In the genomic region with DNA sequence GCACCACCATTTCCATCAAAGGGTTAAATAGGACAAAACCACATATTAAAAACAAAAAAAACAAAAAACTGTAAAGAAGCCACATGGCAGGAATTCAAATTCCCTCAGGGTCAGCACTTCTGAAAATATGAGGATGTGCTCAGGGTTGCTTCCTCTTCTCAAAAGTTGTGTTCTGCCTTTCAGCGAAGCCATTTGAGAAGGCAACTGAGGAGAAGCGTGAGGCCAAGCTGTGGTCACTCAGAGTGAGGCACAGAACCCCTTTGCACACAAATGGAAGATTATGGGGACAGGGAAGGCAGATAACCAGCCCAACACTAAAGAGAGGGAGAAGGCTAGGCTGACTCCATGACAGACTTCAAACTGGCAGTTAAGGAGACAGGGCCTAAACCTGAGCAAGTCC, we compare ENCODE assay signal across 23 mouse cellular contexts.
A peak's percentile ranks its signal among the peaks of the same experiment; 100 is the strongest.
DNase-seq lines count a peak whose midpoint lies in the region; ATAC-seq and TF ChIP-seq lines count a peak whose summit lies in the region.
"Had no signal": no experiment of that assay in that cellular context is flagged by ENCODE, and none has a peak within 500 bp of the region (broad histone marks: within the 10 kb centered on the region; RNA-seq: fewer than 3 reads in every experiment).

No protein-coding gene starts in this region.

- no peak overlapping the region for H3K4me2 ChIP-seq in heart, embryonic 11.5 days
- no peak overlapping the region for H3K4me2 ChIP-seq in lung, embryonic 14.5 days
- H3K4me2 ChIP-seq in midbrain, embryonic 13.5 days (replicated peaks), result no peak overlapping the region
- H3K4me2 ChIP-seq: heart, embryonic 15.5 days; liver, embryonic 12.5 days; lung, embryonic 15.5 days had no signal

- intact Hi-C loops in heart, adult 2 months (cut with DNase I), result loop anchor here (5.0 kb wide), 1 partner anchor 115 kb away; no protein-coding TSS in a partner anchor

- no peaks in the 10 kb centered on the region for H3K79me2 ChIP-seq in heart, adult 2 months (replicated peaks; ENCODE audit: control insufficient read depth, insufficient read depth, low read length)

- H3K36me3 ChIP-seq in heart, adult 2 months (ENCODE audit: control insufficient read depth, insufficient read depth, low read length), result no peaks in the 10 kb centered on the region
- H3K36me3 ChIP-seq in heart, embryonic 11.5 days (ENCODE audit: control insufficient read depth, insufficient read depth, low read length), result no peaks in the 10 kb centered on the region
- no peaks in the 10 kb centered on the region for H3K36me3 ChIP-seq in lung, embryonic 14.5 days (ENCODE audit: insufficient read depth)
- no peaks in the 10 kb centered on the region for H3K36me3 ChIP-seq in ES-Bruce4 (ENCODE audit: control insufficient read depth, insufficient read depth, low read length, poor library complexity, severe bottlenecking)
- H3K36me3 ChIP-seq in midbrain, embryonic 13.5 days, result no peaks in the 10 kb centered on the region
- H3K36me3 ChIP-seq: G1E; heart, embryonic 15.5 days; liver, embryonic 12.5 days; lung, embryonic 15.5 days had no signal

- no peaks in the 10 kb centered on the region for H3K27me3 ChIP-seq in heart, adult 2 months (ENCODE audit: control insufficient read depth, insufficient read depth, low read length)
- H3K27me3 ChIP-seq in heart, embryonic 11.5 days (ENCODE audit: control insufficient read depth, insufficient read depth, low read length), result no peaks in the 10 kb centered on the region
- H3K27me3 ChIP-seq in lung, embryonic 14.5 days (ENCODE audit: insufficient read depth, low read length), result 0 out of 2 replicates have a peak, but pooled peaks cover 3% of the 10 kb centered on the region
- H3K27me3 ChIP-seq in ES-Bruce4 (ENCODE audit: control insufficient read depth, insufficient read depth, low read length, poor library complexity, severe bottlenecking), result no peaks in the 10 kb centered on the region
- H3K27me3 ChIP-seq in midbrain, embryonic 13.5 days, result peaks cover 9% of the 10 kb centered on the region
- H3K27me3 ChIP-seq: heart, embryonic 15.5 days; lung, embryonic 15.5 days had no signal

- peaks cover 3% of the 10 kb centered on the region for H3K4me1 ChIP-seq in heart, adult 2 months (ENCODE audit: control insufficient read depth, insufficient read depth, low read length)
- H3K4me1 ChIP-seq in heart, embryonic 11.5 days (ENCODE audit: control insufficient read depth, insufficient read depth, low read length), result peaks cover 4% of the 10 kb centered on the region
- 0 out of 2 replicates have a peak, but pooled peaks cover 6% of the 10 kb centered on the region for H3K4me1 ChIP-seq in lung, embryonic 14.5 days (ENCODE audit: insufficient read depth)
- peaks cover 2% of the 10 kb centered on the region for H3K4me1 ChIP-seq in ES-Bruce4 (ENCODE audit: control insufficient read depth, insufficient read depth, low read length)
- peaks cover 12% of the 10 kb centered on the region for H3K4me1 ChIP-seq in midbrain, embryonic 13.5 days (replicated peaks)

- H3K9me3 ChIP-seq in heart, embryonic 11.5 days (replicated peaks; ENCODE audit: control insufficient read depth, low read length), result no peaks in the 10 kb centered on the region
- H3K9me3 ChIP-seq in lung, embryonic 14.5 days (ENCODE audit: low read depth, low read length), result no peaks in the 10 kb centered on the region
- no peaks in the 10 kb centered on the region for H3K9me3 ChIP-seq in ES-Bruce4 (replicated peaks; ENCODE audit: control insufficient read depth, insufficient read depth, low read length, poor library complexity, severe bottlenecking)
- no peaks in the 10 kb centered on the region for H3K9me3 ChIP-seq in midbrain, embryonic 13.5 days
- H3K9me3 ChIP-seq: G1E; heart, embryonic 15.5 days; liver, embryonic 12.5 days; lung, embryonic 15.5 days had no signal

- no peak for ATAC-seq in heart, embryonic 11.5 days (replicated peaks; ENCODE audit: insufficient number of reproducible peaks, low FRiP score, low TSS enrichment)
- ATAC-seq in lung, embryonic 14.5 days (ENCODE audit: insufficient read depth), result no peak
- ATAC-seq in megakaryocyte, adult 5-6 weeks (ENCODE audit: poor library complexity, severe bottlenecking), result peak; percentile 43
- no peak for ATAC-seq in midbrain, embryonic 13.5 days
- ATAC-seq: forebrain, embryonic 14.5 days; hindbrain, embryonic 16.5 days; intestine, embryonic 16.5 days; liver, embryonic 12.5 days had no signal

- no peak for TF ChIP-seq CTCF in heart, adult 2 months (IDR thresholded peaks at IDR 0.05)
- TF ChIP-seq CTCF in lung, embryonic 14.5 days (IDR thresholded peaks at IDR 0.05; ENCODE audit: low read depth), result no peak
- TF ChIP-seq CTCF in ES-Bruce4 (IDR thresholded peaks at IDR 0.05; ENCODE audit: low read depth, low read length), result no peak

- H3K9ac ChIP-seq in heart, adult 2 months (ENCODE audit: low read depth, low read length), result no peak overlapping the region
- no peak overlapping the region for H3K9ac ChIP-seq in heart, embryonic 11.5 days (ENCODE audit: low read depth, low read length)
- no peak overlapping the region for H3K9ac ChIP-seq in lung, embryonic 14.5 days
- no peak overlapping the region for H3K9ac ChIP-seq in ES-Bruce4 (ENCODE audit: low read depth, poor library complexity, severe bottlenecking)
- no peak overlapping the region for H3K9ac ChIP-seq in midbrain, embryonic 13.5 days (replicated peaks)
- H3K9ac ChIP-seq: heart, embryonic 15.5 days; liver, embryonic 12.5 days; lung, embryonic 15.5 days had no signal

- no peak for TF ChIP-seq EP300 in heart, adult 2 months (IDR thresholded peaks at IDR 0.05; ENCODE audit: insufficient read depth, low read depth, low read length)
- TF ChIP-seq EP300 in ES-Bruce4 (IDR thresholded peaks at IDR 0.05; ENCODE audit: insufficient read depth, low read depth, low read length), result no peak

- TF ChIP-seq POLR2A in heart, adult 2 months (IDR thresholded peaks at IDR 0.05; ENCODE audit: insufficient read depth, low read depth, low read length), result no peak
- TF ChIP-seq POLR2A in ES-Bruce4 (IDR thresholded peaks at IDR 0.05; ENCODE audit: insufficient read depth, low read length), result no peak

- WGBS in heart, adult 2 months, result 52% methylated on average over 2 of the region's 2 CpGs
- 73% methylated on average over 2 of the region's 2 CpGs for WGBS in heart, embryonic 11.5 days (ENCODE audit: insufficient replicate concordance)
- 61% methylated on average over 2 of the region's 2 CpGs for WGBS in lung, embryonic 14.5 days
- WGBS in midbrain, embryonic 13.5 days, result 92% methylated on average over 2 of the region's 2 CpGs

- H3K27ac ChIP-seq in heart, adult 2 months, result peak overlapping the region; percentile 11; the same call in 1 of the 2 replicates
- H3K27ac ChIP-seq in heart, embryonic 11.5 days (ENCODE audit: low read depth, low read length), result no peak overlapping the region
- no peak overlapping the region for H3K27ac ChIP-seq in lung, embryonic 14.5 days (ENCODE audit: low read depth)
- H3K27ac ChIP-seq in ES-Bruce4 (ENCODE audit: insufficient read depth, low read length), result peak overlapping the region; percentile 2; the same call in 1 of the 2 replicates
- no peak overlapping the region for H3K27ac ChIP-seq in midbrain, embryonic 13.5 days
- H3K27ac ChIP-seq: heart, embryonic 15.5 days; kidney, postnatal 0 days; left cerebral cortex, adult 2 months; liver, embryonic 12.5 days; lung, embryonic 15.5 days had no signal

- H3K4me3 ChIP-seq in heart, adult 2 months, result no peak overlapping the region
- no peak overlapping the region for H3K4me3 ChIP-seq in heart, embryonic 11.5 days (ENCODE audit: low read depth, low read length)
- no peak overlapping the region for H3K4me3 ChIP-seq in lung, embryonic 14.5 days (ENCODE audit: low read depth, low read length)
- no peak overlapping the region for H3K4me3 ChIP-seq in ES-Bruce4 (ENCODE audit: low read depth, low read length)
- no peak overlapping the region for H3K4me3 ChIP-seq in midbrain, embryonic 13.5 days (replicated peaks)
- H3K4me3 ChIP-seq: heart, embryonic 15.5 days; left cerebral cortex, adult 2 months; liver, embryonic 12.5 days; lung, embryonic 15.5 days had no signal

- DNase-seq in heart, adult 2 months, result no peak
- peak; percentile 19 for DNase-seq in lung, embryonic 14.5 days
- DNase-seq in lung, postnatal 10 days, result no peak
- DNase-seq in urinary bladder, postnatal 14 days (ENCODE audit: low spot score), result no peak
- DNase-seq: adrenal gland, postnatal 25 days; cerebellum, adult 2 months; cerebellum, postnatal 36 days; left cerebral cortex, postnatal 4 days; retina, postnatal 1 day; thymus, postnatal 14 days had no signal

Comparison
In these comparisons a context has a peak if more than half of its experiments do, and no peak if none do; other contexts are left out.
1. H3K27ac ChIP-seq: peak in heart, adult 2 months (single experiment) and ES-Bruce4 (single experiment); none in heart, embryonic 11.5 days (single experiment), lung, embryonic 14.5 days (single experiment) and midbrain, embryonic 13.5 days (single experiment).